In the genomic region with DNA sequence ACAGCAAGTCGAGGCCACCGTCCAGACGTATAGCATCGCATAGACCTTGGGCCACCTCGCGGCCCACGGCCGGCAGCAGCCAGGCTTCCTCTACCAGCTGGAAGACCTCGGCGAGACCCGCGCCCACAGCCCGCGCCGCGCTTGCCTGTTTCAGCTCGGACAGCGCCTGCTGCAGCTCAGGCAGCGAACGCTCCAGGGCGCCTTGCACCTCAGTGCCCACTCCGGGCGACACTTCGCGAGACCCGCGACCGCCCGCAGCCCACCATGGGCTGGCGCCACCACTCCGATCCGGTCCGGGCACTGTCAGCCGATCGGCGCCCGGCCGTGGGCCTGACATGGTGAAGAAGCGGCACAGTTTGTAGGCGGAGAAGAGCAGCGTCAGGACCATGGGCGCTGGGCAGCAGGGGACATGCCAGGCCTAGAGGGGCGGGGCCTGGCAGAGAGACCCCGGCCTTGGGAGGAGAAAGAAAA, we compare ENCODE assay signal across 1 mouse cellular context.
TF ChIP-seq lines count a peak whose summit lies in the region.

No protein-coding gene starts in this region.

TF ChIP-seq in ES-E14, 5 proteins besides CTCF, POLR2A, EP300 and RAD21:
- TF ChIP-seq MAFK (IDR thresholded peaks at IDR 0.05; ENCODE audit: insufficient read depth, low read depth, low read length) (no peak), ZNF384 (IDR thresholded peaks at IDR 0.05; ENCODE audit: low read depth, low read length) (no peak), HCFC1 (IDR thresholded peaks at IDR 0.05; ENCODE audit: borderline replicate concordance, insufficient read depth, low read length) (no peak), ZC3H11A (IDR thresholded peaks at IDR 0.05; ENCODE audit: borderline replicate concordance, low read depth, low read length) (no peak), CHD2 (IDR thresholded peaks at IDR 0.05; ENCODE audit: low read depth, low read length) (no peak)
